Mouse (Mus musculus): ENCODE data around the gene Speg. TPM values are rescaled to one million over a fixed set of nuclear protein-coding genes. Genes with fewer than 3 reads are reported as not detected.

Gene Speg
- polyA plus RNA-seq, 1 experiment from 2014 or later: 41.1 TPM

Other genes with a start within 250 kb of the Speg start
- gene Slc23a3, start 241.4 kb upstream of the Speg start, polyA plus RNA-seq (2015; fragmentation: Nextera tagmentation; extraction: Ambion mirVana): 1.1 TPM in 2 replicates
- 39.2 and 40.9 TPM in 2 replicates for gene Cnppd1, start 232.6 kb upstream of the Speg start, polyA plus RNA-seq (2015; fragmentation: Nextera tagmentation; extraction: Ambion mirVana)
- 33.9 TPM in 2 replicates for gene Retreg2, start 232.5 kb upstream of the Speg start, polyA plus RNA-seq (2015; fragmentation: Nextera tagmentation; extraction: Ambion mirVana)
- 30.4 and 31.7 TPM in 2 replicates for gene Zfand2b, start 206.7 kb upstream of the Speg start, polyA plus RNA-seq (2015; fragmentation: Nextera tagmentation; extraction: Ambion mirVana)
- 15.2 and 16.1 TPM in 2 replicates for gene Abcb6, start 194.9 kb upstream of the Speg start, polyA plus RNA-seq (2015; fragmentation: Nextera tagmentation; extraction: Ambion mirVana)
- gene Ankzf1, start 183.1 kb upstream of the Speg start, polyA plus RNA-seq (2015; fragmentation: Nextera tagmentation; extraction: Ambion mirVana): 22.8 and 32.0 TPM in 2 replicates
- 31.7 and 34.9 TPM in 2 replicates for gene Atg9a, start 183.1 kb upstream of the Speg start, polyA plus RNA-seq (2015; fragmentation: Nextera tagmentation; extraction: Ambion mirVana)
- gene Glb1l, start 164.5 kb upstream of the Speg start, polyA plus RNA-seq (2015; fragmentation: Nextera tagmentation; extraction: Ambion mirVana): 7.7 and 8.8 TPM in 2 replicates
- gene Stk16, start 164.5 kb upstream of the Speg start, polyA plus RNA-seq (2015; fragmentation: Nextera tagmentation; extraction: Ambion mirVana): 96.5 and 102 TPM in 2 replicates
- gene Tuba4a, start 155.4 kb upstream of the Speg start, polyA plus RNA-seq (2015; fragmentation: Nextera tagmentation; extraction: Ambion mirVana): 63.3 and 81.2 TPM in 2 replicates
- gene A630095N17Rik, start 143.2 kb upstream of the Speg start, polyA plus RNA-seq (2015; fragmentation: Nextera tagmentation; extraction: Ambion mirVana): 0.24 TPM in 1 of 2 replicates, not detected in the other
- 45.6 and 46.0 TPM in 2 replicates for gene Dnajb2, start 138.9 kb upstream of the Speg start, polyA plus RNA-seq (2015; fragmentation: Nextera tagmentation; extraction: Ambion mirVana)
- gene Ptprn, start 110.8 kb upstream of the Speg start, polyA plus RNA-seq (2015; fragmentation: Nextera tagmentation; extraction: Ambion mirVana): 0.44 and 0.62 TPM in 2 replicates
- 0.76 TPM in 1 of 2 replicates, not detected in the other for gene Resp18, start 96.9 kb upstream of the Speg start, polyA plus RNA-seq (2015; fragmentation: Nextera tagmentation; extraction: Ambion mirVana)
- gene Dnpep, start 57.3 kb upstream of the Speg start, polyA plus RNA-seq (2015; fragmentation: Nextera tagmentation; extraction: Ambion mirVana): 129 and 131 TPM in 2 replicates
- gene Des, start 15.0 kb upstream of the Speg start, polyA plus RNA-seq (2015; fragmentation: Nextera tagmentation; extraction: Ambion mirVana): 469 and 480 TPM in 2 replicates
- gene Gmppa, start 60.6 kb downstream of the Speg start, polyA plus RNA-seq (2015; fragmentation: Nextera tagmentation; extraction: Ambion mirVana): 72.6 and 85.3 TPM in 2 replicates
- 0.08 and 0.27 TPM in 2 replicates for gene Asic4, start 75.1 kb downstream of the Speg start, polyA plus RNA-seq (2015; fragmentation: Nextera tagmentation; extraction: Ambion mirVana)
- gene Chpf, start 104.0 kb downstream of the Speg start, polyA plus RNA-seq (2015; fragmentation: Nextera tagmentation; extraction: Ambion mirVana): 23.9 and 27.0 TPM in 2 replicates
- 0.60 and 0.69 TPM in 2 replicates for gene Tmem198, start 104.2 kb downstream of the Speg start, polyA plus RNA-seq (2015; fragmentation: Nextera tagmentation; extraction: Ambion mirVana)
- 83.9 and 94.2 TPM in 2 replicates for gene Obsl1, start 131.2 kb downstream of the Speg start, polyA plus RNA-seq (2015; fragmentation: Nextera tagmentation; extraction: Ambion mirVana)
- gene Inha, start 131.8 kb downstream of the Speg start, polyA plus RNA-seq (2015; fragmentation: Nextera tagmentation; extraction: Ambion mirVana): 4.1 and 5.5 TPM in 2 replicates
- 14.3 and 14.7 TPM in 2 replicates for gene Stk11ip, start 146.2 kb downstream of the Speg start, polyA plus RNA-seq (2015; fragmentation: Nextera tagmentation; extraction: Ambion mirVana)
- gene Slc4a3, start 171.0 kb downstream of the Speg start, polyA plus RNA-seq (2015; fragmentation: Nextera tagmentation; extraction: Ambion mirVana): 33.3 and 36.6 TPM in 2 replicates